Mouse (Mus musculus) splenic B cell, adult 2 months (primary cell): Measurements from ENCODE around the gene Usp8.

Experiments
- DNase-seq: peaks from one replicate; pipeline ENCODE4 v3.0.0-alpha.2; 2011; ENCODE audit warnings: low read depth, low spot score
- H3K27me3 ChIP-seq: 2 replicates; pipeline ENCODE4 v1.6.1; 2012; ENCODE audit warnings: mild to moderate bottlenecking, low read length, moderate library complexity, mixed read lengths; ENCODE audit not compliant: control insufficient read depth, poor library complexity, insufficient read depth, severe bottlenecking
- H3K36me3 ChIP-seq: 2 replicates; pipeline ENCODE4 v1.6.1; 2012; ENCODE audit warnings: mild to moderate bottlenecking, low read length, moderate library complexity, mixed read lengths; ENCODE audit not compliant: control insufficient read depth, poor library complexity, insufficient read depth, severe bottlenecking

Gene Usp8

DNA sequence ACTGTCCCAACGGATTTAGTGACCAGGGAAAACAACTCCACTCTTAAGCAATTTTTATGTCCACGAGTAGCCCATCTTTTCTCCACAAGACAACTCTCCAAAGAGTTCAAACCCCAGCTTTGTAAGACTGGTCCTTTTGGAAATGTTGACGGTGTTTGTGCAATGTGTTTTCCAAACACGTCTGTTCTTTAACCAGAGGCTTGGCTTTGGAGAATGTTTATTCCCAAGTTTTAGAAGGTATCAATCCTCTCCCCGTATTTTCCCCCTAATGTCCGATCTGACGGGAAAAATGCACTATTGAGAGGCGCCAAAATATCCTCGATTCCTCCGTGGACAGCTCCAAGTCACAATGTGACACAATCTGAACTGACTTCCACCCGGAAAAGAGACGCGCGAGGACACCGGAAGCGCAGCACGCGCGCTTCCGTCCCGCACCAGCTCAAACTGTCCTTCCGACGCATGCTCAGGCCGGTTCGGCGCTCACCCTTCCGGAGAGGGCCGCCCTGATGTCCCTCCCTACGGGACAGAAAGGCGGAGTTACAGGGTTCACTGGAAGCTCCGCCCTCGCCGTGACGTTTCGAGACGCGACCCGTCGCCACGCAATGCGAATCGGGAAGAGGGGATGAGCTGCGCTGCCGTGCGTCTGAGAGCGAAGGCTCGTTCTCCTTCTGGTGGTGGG, at the start of gene Usp8:
Usp8 (plus strand) TSS at position 570 of the 679 bp plus-strand sequence.
- Histone ChIP-seq H3K36me3 (no peaks in the 10 kb centered on the region), H3K27me3 (no peaks in the 10 kb centered on the region)
- peak; percentile 97 for DNase-seq

GRCm38 (mm10) chr2:126663481-126663880, 43.6 kb upstream of the Usp8 start:
- peak; percentile 77 for DNase-seq
- Histone ChIP-seq H3K36me3 (no peaks in the 10 kb centered on the region; the same call in 1 of the 2 replicates), H3K27me3 (no peaks in the 10 kb centered on the region)

- H3K36me3 ChIP-seq: no peaks in the 10 kb centered on the region; the same call in 1 of the 2 replicates
- DNase-seq: no peak
- H3K27me3 ChIP-seq: no peaks in the 10 kb centered on the region
Observed at GRCm38 (mm10) chr2:126665984-126666383, 41.1 kb upstream of the Usp8 start.

GRCm38 (mm10) chr2:126668621-126669252, 38.4 kb upstream of the Usp8 start:
- DNase-seq: no peak
- Histone ChIP-seq H3K36me3 (peaks cover 2% of the 10 kb centered on the region; the same call in 1 of the 2 replicates), H3K27me3 (no peaks in the 10 kb centered on the region)

DNA sequence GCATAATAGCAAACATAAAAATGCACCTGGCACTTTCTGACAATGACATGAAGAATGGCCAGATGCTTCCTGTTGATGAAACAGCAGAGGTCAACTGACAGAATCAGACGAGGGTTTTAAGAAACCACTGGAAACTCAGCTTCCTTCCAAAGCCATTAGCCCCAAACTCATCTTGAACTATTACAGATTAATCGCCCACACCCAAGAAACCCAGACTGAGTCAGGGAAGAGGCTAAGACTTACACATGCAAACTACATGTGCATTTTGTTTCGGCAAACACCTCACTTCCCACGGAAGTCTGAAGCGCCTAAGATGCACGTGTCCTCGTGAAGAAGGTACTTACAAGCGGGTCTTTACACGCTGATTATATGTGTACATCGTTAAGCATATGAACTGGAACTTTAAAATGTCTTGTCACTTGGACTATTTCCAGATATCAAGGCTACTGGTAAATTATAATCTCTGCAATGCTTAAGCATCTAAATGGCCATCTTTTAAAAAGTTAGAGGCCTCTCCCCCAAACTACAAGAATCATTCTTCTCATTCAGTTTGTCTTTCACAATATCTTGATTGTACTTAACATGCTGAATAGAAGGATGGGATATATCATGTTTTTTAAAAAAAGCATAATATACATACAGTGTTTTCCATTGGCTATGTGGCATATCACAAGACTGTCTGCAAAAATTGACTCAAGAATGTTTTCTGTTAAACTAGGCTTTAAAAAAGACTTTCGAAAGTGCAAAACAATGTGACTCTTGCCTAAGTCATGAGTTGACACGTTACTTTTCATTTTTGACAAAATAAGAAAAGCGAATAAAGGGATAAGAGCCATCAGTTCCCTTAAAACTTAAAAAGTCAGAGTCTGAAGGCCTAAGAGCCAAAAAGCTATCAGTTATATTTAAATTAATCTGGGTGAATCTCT, 33.5 kb upstream of the Usp8 start:
- H3K36me3 ChIP-seq: 0 out of 2 replicates have a peak, but pooled peaks cover 2% of the 10 kb centered on the region
- DNase-seq: peak; percentile 68
- no peaks in the 10 kb centered on the region for H3K27me3 ChIP-seq

- DNase-seq: peak; percentile 56
- H3K27me3 ChIP-seq: no peaks in the 10 kb centered on the region
Observed at GRCm38 (mm10) chr2:126674441-126675168, 32.5 kb upstream of the Usp8 start.

DNA sequence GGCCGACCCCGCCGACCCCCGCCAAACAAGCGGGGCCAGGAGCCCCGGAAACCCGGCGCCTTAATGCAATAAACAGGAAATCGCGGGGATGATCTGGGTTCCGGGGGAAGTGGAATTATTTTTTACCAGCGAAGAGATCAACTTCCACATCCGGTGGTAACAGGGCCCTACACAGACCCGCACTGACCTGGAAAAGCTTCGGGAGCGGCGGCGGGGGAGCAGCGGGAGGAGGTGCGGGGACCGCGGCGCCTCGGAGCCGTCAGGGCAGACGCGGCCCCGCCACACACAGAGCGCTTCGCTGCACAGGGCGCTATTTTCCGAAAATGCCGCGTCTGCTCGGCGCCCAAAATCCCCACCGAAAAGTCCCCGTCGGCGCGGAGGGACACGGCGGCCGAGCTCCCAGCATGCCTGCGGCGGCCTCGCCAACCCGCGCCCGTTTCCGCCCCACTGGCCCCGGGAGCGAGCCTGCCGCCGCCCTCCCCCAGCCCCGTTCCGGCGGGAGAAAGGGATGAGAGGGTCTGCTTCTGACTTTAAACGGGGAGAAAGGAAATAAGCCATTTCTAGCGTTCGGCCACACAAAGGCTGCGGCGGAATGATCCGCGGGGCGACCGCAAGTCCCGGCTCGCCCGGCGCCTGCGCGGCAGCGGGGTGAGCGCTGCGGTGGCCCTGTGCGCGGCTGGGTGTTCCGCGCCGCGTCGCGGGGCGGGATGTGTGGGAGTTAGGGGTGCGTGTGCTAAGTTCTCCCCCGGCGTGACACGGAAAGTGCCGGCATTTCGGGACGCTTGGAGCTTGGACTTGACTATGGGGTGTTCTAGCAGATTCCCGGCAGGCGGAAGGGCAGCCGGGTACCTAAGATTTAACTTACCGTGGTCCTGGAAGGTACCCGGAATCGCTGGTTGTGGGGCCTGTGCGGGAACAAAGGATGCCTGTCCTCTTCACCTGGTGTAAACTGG, 31.7 kb upstream of the Usp8 start:
- Histone ChIP-seq H3K27me3 (no peaks in the 10 kb centered on the region), H3K36me3 (0 out of 2 replicates have a peak, but pooled peaks cover 2% of the 10 kb centered on the region)
- DNase-seq: peak; percentile 93

More at GRCm38 (mm10) chr2:126674441-126675168, 32.5 kb upstream of the Usp8 start:
- 0 out of 2 replicates have a peak, but pooled peaks cover 2% of the 10 kb centered on the region for H3K36me3 ChIP-seq

DNA sequence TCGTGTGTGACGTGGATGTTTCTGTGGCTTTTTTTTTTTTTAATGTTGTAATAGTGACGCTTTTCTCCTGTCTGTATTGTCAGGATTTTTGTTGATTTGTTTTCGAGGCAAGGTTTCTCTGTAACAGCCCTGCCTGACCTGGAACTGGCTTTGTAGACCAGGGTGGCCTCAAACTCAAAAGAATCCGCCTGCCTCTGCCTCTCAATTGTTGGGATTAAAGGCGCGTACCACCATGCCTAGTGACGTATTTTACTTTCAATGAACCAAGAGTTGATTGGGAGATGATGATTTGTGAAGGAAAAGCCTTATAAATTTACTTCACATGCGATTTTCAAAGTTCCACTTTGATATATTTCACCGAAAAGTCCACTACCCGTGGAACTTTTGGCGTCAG, 31.0 kb upstream of the Usp8 start, which contains the start of gene Gabpb1:
Gabpb1 (minus strand) TSS at position 216 of the 394 bp plus-strand sequence.
- H3K27me3 ChIP-seq: no peaks in the 10 kb centered on the region
- 0 out of 2 replicates have a peak, but pooled peaks cover 2% of the 10 kb centered on the region for H3K36me3 ChIP-seq
- no peak for DNase-seq

DNA sequence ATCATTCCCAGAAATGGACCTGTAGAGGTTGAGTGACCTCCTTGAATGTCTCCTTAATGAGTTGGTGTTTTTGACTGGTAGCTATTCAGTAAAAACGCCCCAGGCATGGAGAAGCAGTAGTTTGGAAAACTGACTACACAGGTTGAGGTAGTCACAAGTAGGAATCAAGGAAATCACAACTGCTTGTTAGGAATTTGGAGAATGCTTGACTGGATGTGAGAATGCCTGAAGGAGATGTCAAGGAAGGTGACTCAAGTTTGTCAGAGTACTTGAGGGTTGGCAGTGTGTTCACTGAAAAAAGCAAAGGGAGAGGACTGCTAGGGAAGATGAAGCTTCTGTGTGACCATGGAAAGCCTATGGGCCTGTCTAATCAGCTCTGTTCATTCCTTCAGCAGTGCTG, 29.8 kb upstream of the Usp8 start:
- Histone ChIP-seq H3K36me3 (no peaks in the 10 kb centered on the region), H3K27me3 (no peaks in the 10 kb centered on the region)
- no peak for DNase-seq

DNA sequence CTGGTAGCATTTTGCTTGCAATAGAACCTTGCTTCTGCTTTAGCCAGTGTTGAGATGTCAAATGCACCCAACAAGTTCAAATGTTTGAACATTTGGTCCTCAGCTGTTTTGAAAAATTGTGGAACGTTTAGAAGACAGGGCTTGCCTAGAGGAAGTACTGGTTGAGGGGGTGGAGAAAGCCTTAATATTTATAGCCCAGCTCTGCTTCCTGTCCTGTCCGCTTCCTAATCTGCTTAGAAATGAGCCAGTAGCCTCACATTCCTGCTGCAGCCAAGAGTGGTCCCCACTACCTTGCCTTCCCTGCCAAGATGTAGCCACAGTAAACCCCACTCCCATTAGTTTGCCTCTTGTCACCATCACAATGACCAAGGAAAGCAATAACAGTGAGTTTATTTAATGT, 24.8 kb upstream of the Usp8 start:
- H3K36me3 ChIP-seq: 0 out of 2 replicates have a peak, but pooled peaks cover 2% of the 10 kb centered on the region
- H3K27me3 ChIP-seq: no peaks in the 10 kb centered on the region
- DNase-seq: no peak

DNA sequence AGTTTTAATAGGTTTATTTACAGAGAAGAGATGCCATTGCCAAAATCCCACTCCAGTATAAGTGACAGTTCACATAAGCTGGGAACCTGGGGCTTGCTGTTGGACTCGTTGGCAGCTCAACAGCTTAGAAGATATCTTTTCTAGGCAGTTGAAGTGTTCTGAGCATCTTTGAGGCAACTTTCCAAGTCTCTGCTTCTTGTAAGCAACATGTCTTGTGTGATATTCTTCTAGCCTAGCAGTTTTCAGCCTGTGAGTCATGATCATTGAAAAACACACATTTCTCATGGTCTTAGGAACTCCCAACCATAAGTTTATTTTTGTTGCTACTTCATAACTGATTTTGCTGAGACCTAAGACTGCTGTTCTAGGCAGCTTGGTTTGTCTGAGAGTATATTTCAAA, 24.2 kb upstream of the Usp8 start:
- no peak for DNase-seq
- 0 out of 2 replicates have a peak, but pooled peaks cover 2% of the 10 kb centered on the region for H3K36me3 ChIP-seq
- H3K27me3 ChIP-seq: no peaks in the 10 kb centered on the region

DNA sequence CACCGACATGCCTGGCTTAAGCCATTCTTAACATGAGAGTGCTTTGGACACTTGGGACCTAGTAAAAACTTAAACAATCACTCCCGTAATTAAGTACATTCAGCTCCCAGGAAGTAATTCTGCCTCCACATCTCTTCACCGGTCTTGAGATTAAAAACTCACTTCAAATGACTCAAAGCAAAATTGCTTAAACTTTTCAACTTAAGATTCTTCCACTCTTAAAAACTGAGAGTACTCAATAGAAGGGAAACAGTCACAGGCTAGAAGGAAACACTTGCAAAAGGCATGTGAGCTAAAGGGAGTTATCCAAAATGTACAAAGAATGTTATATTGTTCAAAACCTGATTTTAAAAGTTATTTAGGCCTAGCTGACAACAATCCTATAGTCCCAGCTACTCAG, 15.8 kb upstream of the Usp8 start:
- DNase-seq: no peak
- Histone ChIP-seq H3K36me3 (no peaks in the 10 kb centered on the region), H3K27me3 (no peaks in the 10 kb centered on the region)

GRCm38 (mm10) chr2:126695285-126695684, 11.8 kb upstream of the Usp8 start:
- no peaks in the 10 kb centered on the region for H3K36me3 ChIP-seq
- DNase-seq: no peak
- H3K27me3 ChIP-seq: no peaks in the 10 kb centered on the region
